Mouse (Mus musculus): Measurements from ENCODE around the gene Pex10.
A peak's percentile ranks its signal among the peaks of the same experiment; 100 is the strongest.

Pex10 gene

DNA sequence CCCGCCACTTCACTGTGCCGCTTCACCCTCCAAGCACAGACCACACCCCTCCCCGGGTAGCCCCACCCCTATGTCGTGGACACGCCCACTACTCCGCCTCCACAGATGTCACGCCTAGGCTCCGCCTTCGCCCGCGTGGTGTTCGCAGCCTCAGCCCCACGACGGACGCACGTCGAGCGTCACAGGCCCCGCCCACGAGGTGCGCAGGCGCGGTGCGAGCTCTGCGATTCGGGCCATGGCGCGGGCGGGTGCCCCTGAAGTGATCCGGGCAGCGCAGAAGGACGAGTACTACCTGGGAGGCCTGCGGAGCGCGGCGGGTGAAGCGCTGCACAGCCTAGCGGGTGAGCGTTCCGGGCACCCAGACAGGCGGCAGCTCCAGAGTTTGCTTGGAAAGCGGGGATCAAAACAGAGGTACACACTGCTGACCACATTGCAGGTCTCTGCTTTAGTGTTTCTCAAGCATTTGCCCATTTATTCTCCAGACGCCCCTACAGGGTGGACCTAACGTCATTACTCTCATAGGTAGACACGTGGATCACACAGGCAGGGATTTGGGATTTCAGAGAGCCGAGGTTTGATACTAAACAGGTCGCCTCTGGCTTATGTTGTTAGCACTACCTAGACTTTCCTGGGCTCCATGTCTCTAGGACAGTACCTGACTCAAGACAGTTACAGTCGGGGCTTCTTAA, at the start of gene Pex10:
Gene Pex10 (plus strand): TSS at position 183 of the 689 bp plus-strand sequence.
- peak; percentile 98 for DNase-seq

DNA sequence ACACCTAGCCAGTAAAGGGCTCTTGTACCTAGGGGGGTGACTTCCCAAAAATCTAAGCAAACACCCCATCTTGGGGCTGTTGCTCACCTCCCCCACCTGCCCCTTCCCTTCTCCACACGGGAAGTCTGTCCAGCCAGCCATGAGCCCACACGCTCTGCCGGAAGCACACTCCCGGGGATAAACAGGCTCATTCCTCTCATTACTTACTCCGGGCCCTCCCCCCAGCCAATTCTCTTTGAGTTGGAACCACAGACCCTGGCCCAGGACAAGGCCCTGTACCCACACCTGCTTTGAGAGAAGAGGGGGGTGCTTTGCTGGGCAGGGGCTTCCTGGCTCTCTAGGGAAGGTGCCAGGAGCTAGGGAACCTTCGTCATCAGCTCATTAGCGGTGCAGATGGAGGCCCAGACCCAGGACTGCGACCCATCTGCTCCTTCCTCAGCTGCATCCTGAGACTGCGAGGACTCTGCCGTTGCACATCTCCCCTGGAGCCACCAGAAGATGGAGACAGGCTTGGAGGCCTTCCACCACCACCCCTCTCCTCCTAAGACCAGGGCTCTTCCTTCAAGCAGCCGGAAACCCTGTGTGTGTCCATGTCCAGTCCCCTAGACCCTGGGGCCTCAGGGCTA, 49.5 kb upstream of the Pex10 start:
- DNase-seq, result no peak

DNA sequence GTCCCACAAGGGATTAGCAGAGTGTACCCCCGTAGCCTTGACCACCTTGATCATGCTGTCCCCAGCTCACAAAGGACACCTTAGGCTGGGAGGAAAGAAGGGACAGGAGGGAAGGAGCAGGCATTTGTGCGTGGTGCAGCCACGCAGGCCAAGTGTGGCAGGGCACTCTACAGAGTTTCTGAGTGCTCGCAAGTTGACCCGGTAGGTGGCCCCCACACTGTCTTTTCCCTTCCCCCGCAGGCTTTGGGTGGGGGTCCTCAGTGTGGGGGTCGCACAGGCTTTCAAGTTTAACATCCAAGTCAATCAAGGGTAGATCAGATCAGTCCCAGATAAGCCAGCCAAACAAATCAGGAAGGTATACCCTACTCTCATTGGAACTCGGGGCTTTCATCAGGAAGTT, 48.8 kb upstream of the Pex10 start:
- no peak for DNase-seq

DNA sequence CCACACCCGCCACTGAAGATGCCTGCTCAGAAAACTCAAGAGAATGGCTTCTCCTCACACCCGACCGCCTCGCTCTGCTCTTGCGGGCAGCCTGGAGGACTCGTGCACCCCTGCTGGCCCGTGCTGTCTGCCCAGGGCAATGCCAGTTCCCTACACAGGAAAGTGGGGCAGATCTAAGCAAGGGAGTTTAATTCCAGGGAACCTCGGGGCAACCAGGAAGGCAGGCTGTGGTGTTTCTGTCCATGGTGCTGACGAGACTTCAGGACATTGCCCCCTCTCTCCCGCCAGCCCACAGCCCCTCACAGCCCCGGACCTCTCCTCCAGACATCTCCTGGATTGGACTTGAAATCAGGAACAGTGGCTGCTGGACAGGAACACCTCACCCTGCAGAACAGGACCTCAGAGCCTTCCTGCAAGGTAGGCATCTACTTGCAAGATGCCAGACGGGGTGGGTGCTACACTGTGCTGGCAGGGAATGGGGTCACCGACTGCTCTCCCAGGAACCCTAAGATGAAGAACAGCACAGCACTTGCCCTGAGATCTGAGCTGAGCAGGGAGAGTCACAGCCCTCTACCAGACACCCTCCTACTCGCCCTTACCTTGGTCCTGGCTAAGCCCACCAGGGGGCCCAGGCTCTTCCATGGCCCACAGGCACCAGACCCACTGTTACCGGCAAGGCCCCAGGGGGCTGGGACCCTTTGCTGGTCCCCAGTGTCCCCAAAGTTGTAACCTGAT, 48.0 kb upstream of the Pex10 start:
- DNase-seq, result peak in 1 of 2 experiments; percentile 8

DNA sequence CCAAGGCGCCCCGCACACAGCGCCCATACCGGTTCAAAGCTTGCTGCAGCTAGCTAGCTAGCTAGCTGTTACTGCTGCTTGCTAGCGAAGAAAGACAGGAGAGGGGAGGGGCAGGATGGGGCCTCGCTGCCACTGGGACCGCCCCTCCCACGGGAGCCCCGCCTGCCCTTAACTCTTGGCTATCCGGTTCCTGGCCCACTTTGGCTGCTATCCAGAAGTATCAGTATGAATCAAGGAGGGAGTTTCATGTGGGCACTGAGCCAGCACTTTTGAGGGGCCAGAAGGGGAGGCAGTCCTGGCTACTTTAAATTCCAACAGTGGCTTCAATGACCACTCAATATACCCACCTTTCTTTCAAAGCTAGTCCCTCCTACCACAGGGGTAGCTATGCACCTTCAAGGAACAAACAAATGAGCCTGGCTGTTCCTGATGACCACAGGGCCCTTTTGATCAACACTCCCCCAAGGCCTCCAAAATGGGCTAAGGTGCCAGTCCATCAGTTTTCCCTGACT, 47.4 kb upstream of the Pex10 start:
- peak in 1 of 2 experiments; percentile 29 for DNase-seq

DNA sequence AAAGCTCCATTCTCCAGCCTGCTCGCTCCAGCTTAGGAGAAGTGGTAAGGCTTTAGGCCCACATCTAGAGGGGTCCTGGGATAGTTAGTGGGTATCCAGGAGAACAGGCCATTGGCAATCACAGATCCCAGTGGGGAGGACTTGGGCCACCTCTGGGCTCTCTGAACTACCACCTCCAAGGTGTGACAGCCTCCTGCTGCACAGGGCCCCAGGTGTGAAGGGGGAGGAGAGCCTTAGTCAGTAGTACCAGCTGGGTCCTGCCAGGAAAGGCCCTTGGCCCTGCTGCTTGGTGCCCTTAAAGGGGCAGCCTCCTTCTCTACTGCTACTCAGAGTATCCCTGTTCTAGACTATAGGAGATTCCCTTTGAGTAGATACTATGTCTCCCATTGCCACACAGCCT, 46.7 kb upstream of the Pex10 start:
- DNase-seq, result no peak

DNA sequence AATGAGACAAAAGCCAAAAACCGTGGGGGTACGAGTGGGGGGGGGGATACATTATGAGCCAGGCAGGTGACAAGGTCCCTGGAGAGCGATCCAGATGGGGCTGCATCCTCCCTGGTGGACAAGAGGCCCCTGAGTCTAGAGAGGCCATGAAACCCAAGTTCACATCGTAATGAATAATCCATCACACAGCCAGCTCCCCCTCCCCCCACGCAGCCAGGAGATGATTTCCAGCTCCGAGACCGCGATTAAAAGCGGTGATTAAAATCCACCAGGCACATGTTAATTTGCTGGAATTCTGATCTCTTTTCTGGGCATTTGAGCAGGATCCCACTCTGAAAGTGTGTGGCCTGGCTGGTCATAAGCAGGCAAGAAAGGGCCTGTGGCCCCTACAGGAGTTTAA, 46.0 kb upstream of the Pex10 start:
- DNase-seq, result no peak

DNA sequence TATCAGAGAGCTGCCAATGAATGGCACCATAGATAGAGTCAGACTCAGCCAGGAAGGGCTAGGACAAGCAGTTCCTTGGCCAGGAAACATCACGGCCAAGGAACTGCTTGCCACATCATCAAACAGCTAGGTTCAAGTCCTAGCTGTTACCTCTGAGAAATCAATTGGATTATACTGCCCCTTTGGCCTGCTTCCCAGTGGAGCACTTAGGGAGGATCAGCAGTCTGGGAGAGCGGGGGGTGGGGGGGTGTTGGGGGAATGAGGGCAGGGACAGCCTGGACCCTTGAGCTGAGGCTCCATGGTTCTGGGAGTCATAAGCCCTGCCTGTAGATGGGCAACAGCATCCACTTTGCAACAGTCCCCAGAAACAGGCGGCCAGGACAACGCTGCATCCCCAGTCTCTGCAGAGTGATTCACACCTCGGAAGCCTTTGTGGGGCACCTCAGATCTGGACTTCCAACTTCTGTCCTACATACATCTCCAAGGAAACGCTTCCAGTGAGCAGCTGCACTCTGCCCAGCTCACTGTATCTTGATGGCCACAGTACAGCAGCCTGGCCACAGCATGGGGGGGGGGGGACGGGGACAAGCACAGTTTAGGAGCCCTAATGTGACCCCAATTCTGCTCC, 44.5 kb upstream of the Pex10 start:
- no peak for DNase-seq

DNA sequence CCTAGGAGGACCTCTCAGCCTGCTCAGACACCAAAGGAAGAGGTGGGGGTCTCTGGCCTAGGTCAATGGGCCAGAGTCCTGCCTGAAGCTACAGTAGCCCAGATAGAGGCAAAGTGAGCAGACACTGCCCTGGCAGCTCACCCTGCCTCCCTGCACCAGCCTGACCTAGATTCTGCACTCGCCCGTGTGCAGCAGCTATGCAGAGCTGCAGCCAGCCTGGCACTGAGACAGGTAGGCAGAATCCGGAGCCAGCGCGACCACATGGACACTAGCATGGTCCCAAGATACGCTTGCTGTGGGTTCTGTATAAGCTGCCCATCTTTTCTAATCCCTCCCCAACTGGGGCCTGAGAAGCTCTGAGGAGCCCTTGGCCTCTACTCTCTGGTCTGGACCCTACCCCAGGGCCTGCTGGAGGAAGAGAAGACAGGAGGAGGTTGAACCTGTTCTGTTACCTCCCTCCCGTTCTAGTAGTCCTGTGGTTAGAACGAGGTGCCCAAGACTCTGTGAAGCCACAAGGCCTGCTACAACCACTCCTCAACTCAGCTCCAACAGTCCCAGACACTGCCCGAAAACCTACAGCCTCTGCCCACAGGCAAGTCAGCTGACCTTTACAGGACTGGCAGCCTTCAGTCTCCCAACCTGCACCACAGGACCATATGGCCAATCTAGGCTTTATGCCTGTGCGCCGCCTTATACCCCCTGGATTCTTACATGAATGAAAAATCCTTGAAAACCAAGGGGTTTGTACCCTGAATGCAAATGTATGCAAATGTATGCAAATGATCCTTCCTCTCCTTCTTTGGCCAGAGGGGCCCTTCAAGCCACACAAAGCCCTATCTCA, 42.4 kb upstream of the Pex10 start:
- DNase-seq, result no peak

DNA sequence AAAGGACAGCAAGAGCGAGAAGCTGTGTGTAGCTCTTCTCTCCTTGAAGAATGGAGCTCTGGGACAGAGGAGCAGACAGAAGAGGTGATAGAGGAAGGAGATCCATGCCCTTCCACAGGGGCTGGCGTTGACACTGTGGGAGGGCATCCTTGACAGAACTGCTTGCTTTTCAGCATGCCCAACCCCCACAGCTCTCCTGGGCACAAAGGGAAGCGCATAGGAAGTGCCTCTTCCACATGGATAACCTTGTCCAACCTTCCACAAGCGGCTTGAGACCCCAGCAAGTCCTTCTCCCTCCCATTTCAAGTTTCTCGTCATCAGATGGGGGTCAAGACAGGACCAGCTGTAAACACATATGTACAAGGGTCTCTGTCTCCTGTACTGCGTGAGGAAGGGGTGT, 33.7 kb upstream of the Pex10 start:
- no peak for DNase-seq

DNA sequence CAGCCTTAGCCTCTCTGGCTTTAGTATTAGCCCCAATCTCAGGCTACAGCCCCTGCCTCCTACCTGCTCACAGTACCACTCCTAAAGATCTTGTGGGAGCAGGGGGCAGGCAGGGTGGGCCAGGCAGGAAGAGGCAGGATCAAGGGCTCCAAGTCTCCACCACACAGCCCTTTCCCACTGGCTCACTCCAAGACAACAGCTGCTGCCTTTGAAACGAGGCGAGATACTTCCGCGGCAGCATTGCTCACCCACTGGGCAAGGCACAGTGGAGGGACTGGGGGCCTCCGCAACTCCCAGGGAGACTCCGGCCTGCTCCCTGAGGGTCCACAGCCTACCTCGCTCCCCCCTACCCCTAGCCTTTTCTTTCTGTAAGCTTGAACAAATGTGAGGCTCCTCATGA, 32.6 kb upstream of the Pex10 start:
- no peak for DNase-seq

DNA sequence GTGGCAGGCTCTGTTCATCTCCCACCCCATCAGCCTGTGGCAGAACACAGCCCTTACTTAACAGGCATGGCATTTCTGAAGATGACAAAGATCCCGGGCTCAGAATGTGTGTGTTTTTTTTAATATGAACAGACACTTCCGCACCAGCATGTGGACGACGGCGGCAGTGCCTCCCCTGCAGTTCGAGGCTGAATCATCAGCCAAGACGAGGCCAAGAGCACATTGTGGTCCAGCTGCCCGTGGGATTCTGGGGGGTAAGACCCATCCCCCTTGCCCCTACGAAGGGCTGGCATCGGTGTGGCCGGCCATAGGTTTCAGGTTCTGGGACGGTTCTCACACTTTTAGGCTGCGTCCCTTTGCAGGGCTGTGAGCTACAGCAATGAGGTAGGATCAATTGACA, 32.0 kb upstream of the Pex10 start:
- no peak for DNase-seq

DNA sequence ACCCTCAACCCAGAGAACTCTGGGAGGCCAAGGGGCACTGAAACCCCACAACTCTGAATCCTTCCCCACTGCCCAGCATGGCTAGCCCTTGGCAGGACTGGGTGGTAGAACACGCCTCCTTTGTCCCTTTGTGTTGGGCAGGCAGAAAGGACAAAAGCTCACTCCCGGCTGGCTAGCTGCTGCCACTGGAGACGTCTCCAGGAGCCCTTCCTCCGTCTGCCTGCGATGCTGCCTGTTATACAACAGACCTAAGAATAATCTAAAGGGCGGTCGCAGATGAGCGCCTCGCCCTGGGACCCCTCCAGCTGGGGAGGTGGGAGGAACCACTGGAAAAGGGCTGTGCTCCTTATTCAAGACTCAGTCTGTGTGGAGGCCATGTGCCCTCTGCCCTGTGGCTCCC, 26.6 kb upstream of the Pex10 start:
- no peak for DNase-seq

DNA sequence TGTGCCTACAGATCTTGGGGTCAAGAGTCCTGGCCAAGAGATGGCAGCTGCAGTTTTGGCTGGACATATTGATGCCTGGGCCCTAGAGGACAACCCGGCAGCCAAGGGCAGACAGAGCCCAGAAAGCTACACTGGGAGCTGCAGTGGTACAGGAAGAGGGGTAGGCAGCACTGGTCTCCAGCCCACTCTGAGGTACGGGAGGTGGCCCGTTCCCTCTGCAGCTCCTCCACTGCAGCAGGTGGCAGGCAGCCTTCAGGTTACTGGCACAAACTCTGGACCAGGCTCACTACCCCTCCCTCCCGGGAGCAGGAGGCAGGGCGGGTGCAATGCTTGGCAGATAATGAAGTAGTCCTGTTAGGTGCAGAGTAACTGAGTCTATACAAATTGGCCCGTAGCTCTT, 26.1 kb upstream of the Pex10 start:
- DNase-seq, result no peak

DNA sequence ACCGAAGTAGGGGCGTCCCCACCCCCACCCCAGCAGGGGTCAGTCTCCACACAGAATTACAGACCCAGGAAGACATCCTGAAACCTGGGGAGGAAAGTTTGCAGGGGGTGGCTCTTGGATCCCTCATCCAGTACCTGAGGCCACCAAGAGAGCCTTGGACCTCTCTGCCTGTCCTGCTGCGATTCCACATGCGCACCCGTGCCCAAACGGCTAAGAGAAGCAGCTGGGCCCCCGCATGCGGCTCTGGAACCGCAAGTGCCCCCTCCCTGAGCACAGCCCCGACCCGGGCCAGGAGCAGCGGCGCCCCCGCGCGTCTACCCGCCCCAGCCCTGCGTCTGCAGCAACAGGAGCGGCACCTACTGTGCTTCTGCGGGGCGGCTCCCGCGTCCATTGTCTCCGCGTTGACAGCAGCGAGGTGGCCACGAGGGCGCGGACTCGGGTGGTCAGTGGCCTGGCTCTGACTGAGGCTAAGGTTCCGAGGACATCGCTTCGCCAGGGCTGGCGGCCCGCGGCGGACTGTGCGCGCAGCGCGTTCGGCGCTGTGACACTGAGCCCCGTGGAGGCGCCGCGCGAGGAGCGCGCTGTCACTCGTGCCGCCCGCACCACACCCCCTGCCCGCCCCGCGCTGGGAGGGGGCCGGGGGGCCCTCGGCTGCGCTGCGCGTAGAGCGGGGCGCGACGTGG, 24.1 kb upstream of the Pex10 start:
- DNase-seq, result no peak

DNA sequence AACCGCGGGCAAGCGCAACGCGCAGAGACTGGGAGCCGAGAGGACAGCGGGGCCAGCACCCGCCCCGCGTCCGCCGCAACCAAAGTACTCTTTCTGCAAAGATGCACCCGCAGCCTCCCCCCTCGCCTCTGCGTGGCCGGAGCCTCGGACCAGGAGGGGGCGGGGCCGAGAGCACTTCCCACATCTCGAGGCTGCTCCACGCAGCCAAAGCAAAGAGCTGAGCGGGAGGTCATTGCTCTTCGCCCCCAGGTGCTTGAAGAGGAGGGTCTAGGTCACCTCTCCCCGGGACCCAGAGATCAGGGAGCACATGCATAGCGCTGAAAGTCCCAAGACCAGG, 23.6 kb upstream of the Pex10 start:
- DNase-seq, result no peak

DNA sequence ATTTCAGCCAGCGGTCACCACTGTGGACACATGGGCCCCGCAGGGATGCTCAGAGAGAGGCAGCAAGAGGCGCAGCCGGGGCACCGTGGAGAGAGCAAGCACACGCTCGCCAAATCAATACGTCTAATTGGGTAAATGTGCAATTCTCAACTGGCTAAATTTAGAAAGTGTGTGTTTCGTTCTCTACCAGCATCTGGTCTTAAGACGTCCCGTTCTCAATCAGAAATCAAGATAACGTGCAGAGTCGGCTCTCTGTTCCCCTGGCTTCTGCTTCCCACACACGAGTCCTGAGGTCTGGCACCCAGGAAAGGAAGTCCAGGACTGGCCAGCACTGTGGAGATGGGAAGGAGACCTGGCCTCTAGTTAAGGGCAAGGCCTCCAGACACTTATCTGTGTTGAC, 20.2 kb upstream of the Pex10 start:
- DNase-seq, result no peak

DNA sequence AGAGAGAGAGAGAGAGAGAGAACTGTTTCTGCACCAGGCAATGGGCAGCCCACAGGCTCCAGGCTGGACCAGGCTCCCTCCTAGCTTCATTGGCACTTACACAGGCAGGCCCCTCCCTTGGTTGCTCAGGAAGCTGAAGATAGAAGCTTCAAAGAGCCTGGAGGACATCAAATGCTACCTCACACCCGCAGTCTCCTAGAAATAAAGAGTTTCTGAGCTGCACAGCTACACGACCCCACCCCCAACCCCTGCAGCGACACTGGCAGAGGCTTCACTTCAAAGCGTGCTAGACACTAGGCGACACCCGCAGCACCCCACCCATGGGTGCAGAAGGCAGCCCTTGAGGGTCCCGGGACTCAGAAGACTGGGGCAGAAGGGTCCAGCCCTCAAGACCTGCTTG, 16.7 kb upstream of the Pex10 start:
- peak; percentile 68 to 82 for DNase-seq

DNA sequence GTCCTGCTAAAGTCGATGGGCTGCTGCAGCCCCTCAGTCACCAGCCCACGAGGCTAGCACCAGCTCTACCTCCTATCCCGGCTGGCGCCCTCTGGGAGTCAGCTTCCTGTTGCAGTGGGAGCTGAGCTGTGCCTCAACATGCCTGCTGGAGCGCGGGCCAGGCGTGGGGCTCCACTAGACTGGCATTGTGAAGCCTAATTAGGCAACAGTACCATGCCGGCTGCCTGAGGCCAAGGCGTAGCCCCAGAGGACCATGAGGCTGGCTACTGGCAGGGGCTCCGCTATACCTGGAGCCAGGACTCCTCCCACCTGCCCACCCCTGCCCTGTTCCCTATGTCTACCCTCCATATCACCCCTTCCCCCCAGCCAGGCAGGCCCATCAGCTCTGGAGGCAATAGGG, 10.1 kb upstream of the Pex10 start, which contains the start of gene Plch2:
Gene Plch2 (minus strand): TSS at position 61 of the 400 bp plus-strand sequence.
- no peak for DNase-seq

DNA sequence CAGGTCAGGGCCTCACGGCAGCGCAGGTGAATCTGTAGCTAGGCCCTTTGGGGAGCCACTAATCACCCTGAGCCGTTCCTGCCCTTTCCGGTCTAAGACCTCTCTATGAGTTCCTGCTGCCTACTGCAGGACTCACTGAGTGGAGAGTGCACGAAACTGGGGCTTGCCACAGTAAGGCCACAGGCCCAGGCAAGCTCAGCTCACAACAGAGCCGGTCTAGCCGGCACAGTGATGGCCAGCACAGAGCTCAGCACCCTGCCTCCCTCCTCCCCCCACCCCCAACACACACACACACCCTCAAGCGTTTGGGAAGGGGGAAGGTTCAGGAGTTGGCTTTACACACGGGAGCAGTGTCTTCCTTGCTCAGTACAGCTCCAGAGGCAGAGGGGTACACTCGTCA, 8.5 kb upstream of the Pex10 start:
- no peak for DNase-seq

DNA sequence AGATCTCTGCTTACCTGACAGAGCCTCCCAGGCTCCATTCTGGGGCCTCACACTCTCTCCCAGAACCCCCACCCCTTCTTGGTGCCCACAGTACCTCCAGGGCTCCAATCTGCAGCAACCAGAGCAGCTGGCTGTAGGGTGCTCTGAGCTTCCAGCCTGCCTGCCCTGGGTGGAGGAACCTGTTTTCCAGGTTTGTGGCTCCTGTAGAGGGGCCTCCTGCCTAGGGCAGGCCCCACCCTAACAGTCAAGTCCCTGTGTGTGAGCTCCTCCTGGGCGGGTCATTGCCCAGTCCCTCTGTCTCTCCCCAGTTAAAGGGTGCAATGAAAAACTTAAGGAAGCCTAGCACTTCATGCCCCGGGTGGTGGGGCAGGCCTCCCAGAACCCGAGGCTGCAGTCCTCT, 2.9 kb upstream of the Pex10 start:
- DNase-seq, result no peak

DNA sequence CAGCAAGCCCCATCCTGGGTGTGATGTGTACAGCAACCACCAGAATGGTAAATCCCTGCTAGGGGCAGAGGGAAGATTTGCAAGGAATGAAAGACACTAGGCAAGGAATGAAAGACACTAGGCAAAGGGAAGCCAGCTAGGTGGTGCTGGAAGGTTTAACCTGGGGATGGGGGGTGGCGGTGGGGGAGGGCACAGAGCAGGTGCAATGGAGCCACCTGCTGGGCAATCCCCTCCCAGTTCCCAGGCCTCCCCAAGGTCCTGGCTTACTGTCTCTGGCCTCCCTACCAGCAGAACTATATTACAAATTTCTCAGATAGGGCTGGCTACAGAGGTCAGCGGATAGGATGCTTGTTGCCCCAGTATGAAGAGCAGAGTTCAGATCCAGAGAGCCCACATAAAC, 2.3 kb upstream of the Pex10 start:
- DNase-seq, result no peak
